Mouse (Mus musculus): ENCODE results near the gene Nckap1. TPM values are rescaled to one million over a fixed set of nuclear protein-coding genes. Genes with fewer than 3 reads are reported as not detected.

Nckap1 gene
- polyA plus RNA-seq (2014; fragmentation: Nextera tagmentation; extraction: Ambion mirVana): 61.2 and 67.6 TPM in 2 replicates

DNA sequence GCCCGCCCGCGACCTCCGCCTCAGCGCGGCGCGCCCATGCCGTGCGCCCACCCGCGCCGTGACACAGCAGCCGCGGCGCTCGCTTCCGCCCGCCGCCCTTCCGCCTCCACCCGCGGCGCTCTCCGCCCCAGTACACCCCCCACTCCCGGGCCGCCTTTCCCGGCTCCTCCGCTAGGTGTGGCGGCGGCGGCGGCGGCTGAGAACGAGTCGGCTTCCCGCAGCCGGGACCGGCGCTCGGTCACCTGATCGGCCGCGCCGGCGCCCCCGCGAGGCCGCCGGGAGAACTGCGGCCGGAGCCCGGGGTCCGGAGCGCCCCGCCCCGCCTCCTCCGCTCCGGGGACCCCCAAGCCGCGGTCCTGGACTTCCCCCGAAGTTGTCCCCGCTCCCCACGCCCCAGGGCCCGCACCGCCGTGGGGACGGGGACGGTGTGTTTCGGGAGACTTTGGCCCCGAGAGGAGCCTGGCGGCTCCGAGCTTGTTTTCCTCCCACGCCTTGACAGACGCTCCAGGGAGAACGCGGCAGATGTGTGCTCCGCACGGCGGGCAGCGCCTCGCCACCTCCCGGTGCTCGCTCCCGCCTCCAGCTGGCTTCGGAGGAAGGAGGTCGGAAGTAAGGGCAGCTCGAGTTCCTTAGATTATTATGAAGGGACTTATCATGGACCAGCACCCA is at the start of gene Nckap1:
Nckap1 (minus strand) TSS at position 338 of the 669 bp plus-strand sequence.
- peak; percentile 93 for ATAC-seq (ENCODE audit: low read depth)
- Histone ChIP-seq H3K36me3 (ENCODE audit: control insufficient read depth, insufficient read depth, low read length) (no peaks in the 10 kb centered on the region), H3K27ac (replicated peaks; ENCODE audit: low read depth, low read length) (peak within 1 kb of the TSS; percentile 97), H3K4me2 (ENCODE audit: low read depth, low read length) (peak within 1 kb of the TSS; percentile 60), H3K27me3 (replicated peaks; ENCODE audit: control insufficient read depth, insufficient read depth, low read length) (no peaks in the 10 kb centered on the region), H3K9ac (ENCODE audit: low read depth, low read length) (peak within 1 kb of the TSS; percentile 98), H3K4me1 (ENCODE audit: control insufficient read depth, insufficient read depth, low read length) (peaks cover 16% of the 10 kb centered on the region), H3K9me3 (ENCODE audit: control insufficient read depth, low read length) (no peaks in the 10 kb centered on the region), H3K4me3 (ENCODE audit: low read depth, low read length) (peak within 1 kb of the TSS; percentile 90)
- peak; percentile 86 for DNase-seq (ENCODE audit: low spot score)
- under 1% methylated on average over 36 of the region's 88 CpGs for WGBS

DNA sequence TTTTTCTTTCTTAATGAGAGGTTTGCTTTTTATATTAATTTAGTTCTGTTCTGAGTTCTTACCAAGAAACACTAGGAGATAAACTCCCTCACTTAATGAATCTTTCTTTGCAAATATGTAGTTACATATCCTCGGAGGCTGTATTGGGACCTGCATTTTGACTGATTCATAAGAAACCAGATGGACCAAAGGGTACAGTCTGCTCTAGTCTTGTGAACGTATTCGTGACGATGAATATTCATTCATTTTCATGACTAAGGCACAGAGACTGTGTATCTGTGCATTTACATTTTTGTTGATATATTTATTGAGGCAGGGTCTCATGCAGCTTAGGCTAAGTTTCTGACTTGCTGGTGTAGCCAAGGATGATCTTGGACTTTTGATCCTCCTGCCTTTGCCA is 43.3 kb upstream of the Nckap1 start:
- no peak overlapping the region for H3K4me3 ChIP-seq (ENCODE audit: low read depth, low read length)
- ATAC-seq (ENCODE audit: low read depth): no peak
- no peaks in the 10 kb centered on the region for H3K9me3 ChIP-seq (ENCODE audit: control insufficient read depth, low read length)
- no peaks in the 10 kb centered on the region for H3K4me1 ChIP-seq (ENCODE audit: control insufficient read depth, insufficient read depth, low read length)
- H3K4me2 ChIP-seq (ENCODE audit: low read depth, low read length): no peak overlapping the region
- no peaks in the 10 kb centered on the region for H3K27me3 ChIP-seq (replicated peaks; ENCODE audit: control insufficient read depth, insufficient read depth, low read length)
- H3K36me3 ChIP-seq (ENCODE audit: control insufficient read depth, insufficient read depth, low read length): peaks cover 33% of the 10 kb centered on the region
- H3K9ac ChIP-seq (ENCODE audit: low read depth, low read length): no peak overlapping the region
- no peak for DNase-seq (ENCODE audit: low spot score)
- WGBS: 96% methylated on average over 4 of the region's 4 CpGs
- no peak overlapping the region for H3K27ac ChIP-seq (replicated peaks; ENCODE audit: low read depth, low read length)

DNA sequence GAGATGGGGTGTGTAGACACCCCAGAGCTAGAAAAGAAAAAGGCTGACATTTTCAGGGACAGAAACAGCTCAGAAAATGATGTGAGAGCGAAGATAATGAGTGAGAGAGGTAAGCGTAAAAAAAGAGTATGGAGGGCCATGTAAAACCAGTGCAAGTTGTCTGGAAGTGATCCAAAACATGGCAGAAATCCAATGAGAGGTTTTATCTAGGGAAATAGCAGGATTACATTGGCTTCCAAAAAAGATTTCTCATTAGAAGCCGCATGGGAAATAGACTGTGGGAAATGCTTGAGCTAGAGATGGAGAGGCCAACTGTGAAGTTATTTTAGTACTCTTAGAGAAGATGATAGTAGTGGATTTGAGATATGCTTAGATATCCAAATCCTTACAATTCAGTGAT is 40.7 kb upstream of the Nckap1 start:
- Histone ChIP-seq H3K4me3 (ENCODE audit: low read depth, low read length) (no peak overlapping the region), H3K9me3 (ENCODE audit: control insufficient read depth, low read length) (no peaks in the 10 kb centered on the region)

DNA sequence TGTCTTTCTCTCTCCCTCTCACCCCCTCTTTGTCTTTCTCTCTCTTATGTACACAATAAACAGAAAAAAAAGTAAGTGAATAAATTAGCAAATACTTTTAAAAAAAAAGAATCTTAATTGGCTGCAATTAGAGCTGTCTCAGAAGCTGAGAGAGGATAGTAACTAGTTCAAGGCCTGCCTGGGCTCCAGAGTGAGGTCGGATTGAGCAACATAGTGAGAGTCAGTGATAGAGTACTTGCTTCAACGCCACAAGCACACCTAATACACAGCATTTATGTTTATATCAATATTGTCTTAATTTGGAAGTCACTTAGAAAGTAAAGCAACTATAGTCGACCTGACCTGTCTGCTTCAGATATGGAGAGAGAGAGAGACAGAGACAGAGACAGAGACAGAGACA is 37.8 kb upstream of the Nckap1 start:
- H3K27me3 ChIP-seq (replicated peaks; ENCODE audit: control insufficient read depth, insufficient read depth, low read length): no peaks in the 10 kb centered on the region
- ATAC-seq (ENCODE audit: low read depth): no peak
- H3K27ac ChIP-seq (replicated peaks; ENCODE audit: low read depth, low read length): no peak overlapping the region
- H3K9ac ChIP-seq (ENCODE audit: low read depth, low read length): no peak overlapping the region
- no peak for DNase-seq (ENCODE audit: low spot score)
- WGBS: 81% methylated on average over 3 of the region's 3 CpGs
- H3K4me2 ChIP-seq (ENCODE audit: low read depth, low read length): no peak overlapping the region
- H3K9me3 ChIP-seq (ENCODE audit: control insufficient read depth, low read length): no peaks in the 10 kb centered on the region
- peaks cover 7% of the 10 kb centered on the region for H3K4me1 ChIP-seq (ENCODE audit: control insufficient read depth, insufficient read depth, low read length)
- H3K4me3 ChIP-seq (ENCODE audit: low read depth, low read length): no peak overlapping the region
- H3K36me3 ChIP-seq (ENCODE audit: control insufficient read depth, insufficient read depth, low read length): 0 out of 2 replicates have a peak, but pooled peaks cover 8% of the 10 kb centered on the region

More for the DNA sequence above, 40.7 kb upstream of the Nckap1 start:
- H3K27me3 ChIP-seq (replicated peaks; ENCODE audit: control insufficient read depth, insufficient read depth, low read length): no peaks in the 10 kb centered on the region
- ATAC-seq (ENCODE audit: low read depth) (no peak), DNase-seq (ENCODE audit: low spot score) (peak; percentile 2)
- H3K36me3 ChIP-seq (ENCODE audit: control insufficient read depth, insufficient read depth, low read length): peaks cover 30% of the 10 kb centered on the region
- WGBS: 94% methylated on average over 3 of the region's 3 CpGs
- H3K9ac ChIP-seq (ENCODE audit: low read depth, low read length): no peak overlapping the region
- H3K4me1 ChIP-seq (ENCODE audit: control insufficient read depth, insufficient read depth, low read length): peaks cover 7% of the 10 kb centered on the region
- H3K4me2 ChIP-seq (ENCODE audit: low read depth, low read length): no peak overlapping the region
- H3K27ac ChIP-seq (replicated peaks; ENCODE audit: low read depth, low read length): no peak overlapping the region

DNA sequence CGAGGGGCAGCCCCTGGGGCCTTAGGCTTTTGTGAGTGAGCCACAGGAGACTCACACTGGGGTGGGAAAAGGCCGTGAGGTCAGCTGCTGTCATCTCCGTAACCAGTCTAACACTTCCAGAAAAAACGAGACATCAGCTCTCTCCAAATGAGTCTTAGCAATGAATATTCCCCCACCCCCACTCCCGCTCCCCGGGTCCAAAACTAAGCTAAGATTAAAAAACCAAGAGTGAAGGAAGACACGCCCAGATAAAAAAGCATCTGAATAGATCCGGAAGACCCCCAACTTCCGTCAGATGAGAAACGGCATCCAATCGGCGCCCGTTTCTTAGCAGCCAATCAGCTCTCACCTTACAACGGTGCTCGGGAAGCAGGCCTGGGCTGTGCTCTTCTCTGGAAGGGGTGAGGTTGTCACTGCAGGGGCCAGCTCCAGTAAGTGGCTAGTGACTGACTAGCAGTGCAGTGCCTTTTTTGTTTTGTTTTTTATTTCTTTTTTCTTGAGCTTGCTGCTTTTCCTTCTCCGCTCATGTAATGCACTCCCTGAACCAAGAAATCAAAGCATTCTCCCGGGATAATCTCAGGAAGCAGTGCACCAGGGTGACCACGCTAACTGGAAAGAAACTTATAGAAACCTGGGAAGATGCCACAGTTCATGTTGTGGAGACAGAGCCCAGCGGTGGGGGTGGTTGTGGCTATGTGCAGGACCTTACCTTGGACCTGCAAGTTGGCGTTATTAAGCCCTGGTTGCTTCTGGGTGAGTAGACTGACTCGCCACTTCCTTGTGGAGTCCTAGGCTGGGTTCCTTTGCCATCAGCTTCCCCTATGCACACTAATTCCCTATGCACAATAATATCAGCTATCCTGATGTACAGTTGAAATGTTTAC is 35.9 kb upstream of the Nckap1 start, which contains the start of the genes Dusp19 and Nup35:
Dusp19 (plus strand) TSS at position 192 of the 884 bp plus-strand sequence.
Nup35 (plus strand) TSS at position 383 of the 884 bp plus-strand sequence.
- Histone ChIP-seq H3K9me3 (ENCODE audit: control insufficient read depth, low read length) (no peaks in the 10 kb centered on the region), H3K4me1 (ENCODE audit: control insufficient read depth, insufficient read depth, low read length) (peaks cover 7% of the 10 kb centered on the region), H3K4me3 (ENCODE audit: low read depth, low read length) (peak within 1 kb of the TSS; percentile 74), H3K27me3 (replicated peaks; ENCODE audit: control insufficient read depth, insufficient read depth, low read length) (no peaks in the 10 kb centered on the region), H3K36me3 (ENCODE audit: control insufficient read depth, insufficient read depth, low read length) (no peaks in the 10 kb centered on the region), H3K4me2 (ENCODE audit: low read depth, low read length) (peak within 1 kb of the TSS; percentile 74), H3K9ac (ENCODE audit: low read depth, low read length) (peak within 1 kb of the TSS; percentile 83), H3K27ac (replicated peaks; ENCODE audit: low read depth, low read length) (peak within 1 kb of the TSS; percentile 75)
- WGBS: 3% methylated on average over 21 of the region's 21 CpGs
- DNase-seq (ENCODE audit: low spot score): peak; percentile 97
- peak; percentile 99 for ATAC-seq (ENCODE audit: low read depth)

DNA sequence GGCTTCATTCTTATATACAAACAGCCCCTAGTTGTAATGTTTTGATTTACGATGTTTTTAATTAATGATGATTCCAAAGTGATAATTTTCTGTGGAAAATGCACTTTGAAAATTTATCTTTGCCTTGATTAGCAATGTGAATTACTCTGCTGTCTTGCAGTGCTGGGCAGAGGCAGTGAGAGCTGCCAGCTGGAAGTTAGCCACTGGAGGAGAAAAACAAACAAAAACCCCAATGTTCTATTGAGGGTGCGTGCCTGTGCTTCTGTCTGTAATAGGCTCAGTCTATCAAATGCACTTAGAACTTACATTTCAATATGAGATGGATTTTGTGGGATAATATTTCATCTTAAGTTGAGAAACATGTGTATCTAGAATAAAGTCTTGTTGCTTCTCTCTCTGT is 31.6 kb upstream of the Nckap1 start:
- Histone ChIP-seq H3K9ac (ENCODE audit: low read depth, low read length) (no peak overlapping the region), H3K27ac (replicated peaks; ENCODE audit: low read depth, low read length) (no peak overlapping the region), H3K9me3 (ENCODE audit: control insufficient read depth, low read length) (0 out of 2 replicates have a peak, but pooled peaks cover 5% of the 10 kb centered on the region)

DNA sequence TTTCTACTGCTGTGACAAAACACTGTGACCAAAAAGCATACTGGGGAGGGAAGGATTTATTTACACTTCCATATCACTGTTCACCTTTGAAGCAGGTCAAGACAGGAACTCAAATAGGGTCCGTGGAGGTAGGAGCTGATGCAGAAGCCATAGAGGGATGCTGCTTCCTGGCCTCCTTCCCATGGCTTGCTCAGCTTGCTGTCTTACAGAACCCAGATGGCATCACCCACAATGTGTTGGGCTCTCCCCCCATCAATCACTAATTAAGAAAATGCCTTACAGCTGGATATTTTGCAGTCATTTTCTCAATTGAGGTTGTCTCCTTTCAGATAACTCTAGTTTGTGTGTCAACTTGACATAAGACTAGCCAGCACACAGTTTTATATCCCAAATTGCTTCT is 31.1 kb upstream of the Nckap1 start:
- 43% methylated on average over 1 of the region's 1 CpGs for WGBS
- ATAC-seq (ENCODE audit: low read depth): no peak
- Histone ChIP-seq H3K9ac (ENCODE audit: low read depth, low read length) (no peak overlapping the region), H3K27me3 (replicated peaks; ENCODE audit: control insufficient read depth, insufficient read depth, low read length) (no peaks in the 10 kb centered on the region), H3K4me2 (ENCODE audit: low read depth, low read length) (no peak overlapping the region), H3K27ac (replicated peaks; ENCODE audit: low read depth, low read length) (no peak overlapping the region), H3K4me1 (ENCODE audit: control insufficient read depth, insufficient read depth, low read length) (no peaks in the 10 kb centered on the region), H3K36me3 (ENCODE audit: control insufficient read depth, insufficient read depth, low read length) (no peaks in the 10 kb centered on the region), H3K4me3 (ENCODE audit: low read depth, low read length) (no peak overlapping the region), H3K9me3 (ENCODE audit: control insufficient read depth, low read length) (0 out of 2 replicates have a peak, but pooled peaks cover 5% of the 10 kb centered on the region)
- no peak for DNase-seq (ENCODE audit: low spot score)

More for the DNA sequence above, 31.6 kb upstream of the Nckap1 start:
- Histone ChIP-seq H3K4me3 (ENCODE audit: low read depth, low read length) (no peak overlapping the region), H3K27me3 (replicated peaks; ENCODE audit: control insufficient read depth, insufficient read depth, low read length) (no peaks in the 10 kb centered on the region), H3K36me3 (ENCODE audit: control insufficient read depth, insufficient read depth, low read length) (no peaks in the 10 kb centered on the region), H3K4me2 (ENCODE audit: low read depth, low read length) (no peak overlapping the region), H3K4me1 (ENCODE audit: control insufficient read depth, insufficient read depth, low read length) (peaks cover 1% of the 10 kb centered on the region)
- WGBS: 59% methylated on average over 2 of the region's 2 CpGs
- DNase-seq (ENCODE audit: low spot score) (no peak), ATAC-seq (ENCODE audit: low read depth) (no peak)

DNA sequence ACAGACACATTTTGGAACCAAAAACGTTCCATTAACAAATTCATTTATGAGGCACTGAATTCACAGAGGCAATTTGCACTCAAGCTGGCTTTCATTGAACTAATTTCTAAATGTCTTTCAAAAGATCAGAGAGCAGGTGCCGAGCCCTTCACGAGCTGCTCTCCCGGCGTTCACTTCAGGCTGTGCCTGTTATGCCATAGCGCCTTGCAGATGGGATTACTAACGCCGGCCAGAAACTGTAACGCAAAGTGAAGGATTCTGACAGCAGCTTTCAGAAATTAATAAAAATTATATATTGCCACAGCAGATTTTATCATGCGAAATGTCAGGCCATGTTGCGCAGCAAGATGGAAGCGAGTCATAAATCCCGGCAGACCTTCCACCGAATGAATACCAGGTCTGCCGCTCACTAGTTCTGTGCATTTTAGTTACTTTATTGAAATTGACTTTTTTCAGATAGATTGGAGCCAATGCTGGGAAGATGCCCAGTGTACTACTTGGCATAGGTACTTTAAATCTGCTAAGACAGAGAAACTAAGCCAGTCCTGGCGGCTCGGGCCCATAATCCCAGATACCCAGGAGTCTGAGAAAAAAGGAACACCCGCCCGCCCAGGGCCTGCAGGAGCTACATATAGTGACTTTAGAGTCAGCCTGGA is 22.7 kb upstream of the Nckap1 start:
- no peak for DNase-seq (ENCODE audit: low spot score)
- Histone ChIP-seq H3K4me2 (ENCODE audit: low read depth, low read length) (no peak overlapping the region), H3K4me1 (ENCODE audit: control insufficient read depth, insufficient read depth, low read length) (no peaks in the 10 kb centered on the region), H3K4me3 (ENCODE audit: low read depth, low read length) (no peak overlapping the region), H3K9ac (ENCODE audit: low read depth, low read length) (no peak overlapping the region), H3K9me3 (ENCODE audit: control insufficient read depth, low read length) (no peaks in the 10 kb centered on the region), H3K36me3 (ENCODE audit: control insufficient read depth, insufficient read depth, low read length) (no peaks in the 10 kb centered on the region), H3K27me3 (replicated peaks; ENCODE audit: control insufficient read depth, insufficient read depth, low read length) (no peaks in the 10 kb centered on the region), H3K27ac (replicated peaks; ENCODE audit: low read depth, low read length) (no peak overlapping the region)
- 90% methylated on average over 19 of the region's 19 CpGs for WGBS
- no peak for ATAC-seq (ENCODE audit: low read depth)

All from embryonic facial prominence, embryonic 14.5 days (tissue).